In the genomic region with DNA sequence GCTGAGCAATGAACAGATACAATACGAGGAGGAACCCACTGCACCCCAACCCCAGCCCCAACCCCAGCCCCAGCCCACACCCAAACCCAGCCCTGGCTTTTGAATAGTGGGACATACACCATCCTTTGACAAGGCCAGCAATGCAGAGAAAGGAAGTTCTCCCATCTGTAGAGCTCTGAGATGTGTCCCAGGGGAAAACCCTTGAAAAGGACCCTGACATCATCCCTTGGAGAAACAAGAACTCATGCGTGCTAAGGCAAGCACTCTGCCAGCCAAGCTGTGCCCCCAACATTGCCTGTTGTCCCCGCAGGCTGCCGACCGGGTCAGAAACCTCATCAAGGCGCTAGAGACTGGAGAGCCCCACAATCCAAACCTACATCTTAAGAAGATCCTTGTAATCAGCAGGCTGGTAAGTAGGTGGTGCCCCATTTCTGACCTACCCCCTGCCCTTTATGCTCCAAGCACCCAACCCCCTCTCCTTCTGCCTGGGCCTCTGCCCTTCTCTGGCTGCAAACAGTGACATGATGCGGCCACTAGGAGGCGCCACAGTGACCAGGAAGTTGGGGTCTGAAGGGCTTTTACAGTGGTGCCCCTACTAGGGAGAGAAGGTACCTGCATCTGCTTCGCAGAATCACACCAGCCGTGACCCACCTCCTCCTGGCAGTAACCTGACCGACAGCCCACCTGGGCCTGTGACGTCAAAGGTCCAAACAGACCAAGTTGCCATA, we compare ENCODE assay signal across 9 mouse cellular contexts. TPM values are rescaled to one million over a fixed set of nuclear protein-coding genes. Genes with fewer than 3 reads are reported as not detected.
DNase-seq lines count a peak whose midpoint lies in the region; TF ChIP-seq lines count a peak whose summit lies in the region.
"Had no signal": no experiment of that assay in that cellular context is flagged by ENCODE, and none has a peak within 500 bp of the region (broad histone marks: within the 10 kb centered on the region; RNA-seq: fewer than 3 reads in every experiment).

No protein-coding gene starts in this region.

- H3K4me1 ChIP-seq in cortical plate, adult 2 months (ENCODE audit: control insufficient read depth, insufficient read depth, low read length), result no peaks in the 10 kb centered on the region

- TF ChIP-seq CTCF in cortical plate, adult 2 months (IDR thresholded peaks at IDR 0.05; ENCODE audit: extremely low read depth, insufficient read depth, low read length), result 0 out of 2 replicates have a peak, but pooled peaks have one; percentile 26

- no peaks in the 10 kb centered on the region for H3K27me3 ChIP-seq in splenic B cell, adult 2 months (ENCODE audit: control insufficient read depth, insufficient read depth, low read length, poor library complexity, severe bottlenecking)
- H3K27me3 ChIP-seq: lung, embryonic 15.5 days had no signal

- no peak for TF ChIP-seq POLR2A in cortical plate, adult 2 months (IDR thresholded peaks at IDR 0.05; ENCODE audit: extremely low read depth, insufficient read depth, low read length)

- peak; percentile 52 to 60 for DNase-seq in kidney, postnatal 4 days
- no peak for DNase-seq in kidney, adult 9 months
- peak; percentile 77 for DNase-seq in ES-CJ7 (ENCODE audit: low read depth, low spot score)
- peak; percentile 71 for DNase-seq in splenic B cell, adult 2 months (ENCODE audit: low read depth, low spot score)
- DNase-seq in ovary, postnatal 10 days (ENCODE audit: low spot score), result no peak
- DNase-seq in urinary bladder, adult 2 months (ENCODE audit: low spot score), result no peak
- DNase-seq in layer of hippocampus, adult 8-10 months (ENCODE audit: low spot score in 2 of 2), result no peak

- no peaks in the 10 kb centered on the region for H3K36me3 ChIP-seq in splenic B cell, adult 2 months (ENCODE audit: control insufficient read depth, insufficient read depth, low read length, poor library complexity, severe bottlenecking)
- H3K36me3 ChIP-seq: lung, embryonic 15.5 days had no signal

- H3K4me3 ChIP-seq in cortical plate, adult 2 months (ENCODE audit: insufficient read depth, low read length), result no peak overlapping the region
- H3K4me3 ChIP-seq: lung, embryonic 15.5 days had no signal

- H3K27ac ChIP-seq in cortical plate, adult 2 months (ENCODE audit: insufficient read depth, low read length), result no peak overlapping the region
- H3K27ac ChIP-seq: lung, embryonic 15.5 days had no signal

RNA-seq across cellular contexts. Expression of a gene that starts 7.9 kb away (rescaled TPM):
- polyA plus RNA-seq in cortical plate, adult 2 months (2012; rRNA removed), result 0.26 and 0.63 TPM in 2 replicates
- 1.2 and 1.4 TPM in 2 replicates for polyA plus RNA-seq in urinary bladder, adult 2 months (2012; rRNA removed)
- 1 to 10 TPM; 1.2 to 2.8 (median 1.4) TPM for total RNA-seq in layer of hippocampus, adult 8-10 months (2022)

RNA-seq across cellular contexts. Expression of a gene that starts 8.0 kb away (rescaled TPM):
- polyA plus RNA-seq in cortical plate, adult 2 months (2012; rRNA removed), result 20.0 and 20.6 TPM in 2 replicates
- polyA plus RNA-seq in urinary bladder, adult 2 months (2012; rRNA removed), result 27.6 and 30.6 TPM in 2 replicates
- 10 to 100 TPM; 30.5 to 35.7 (median 34.1) TPM for total RNA-seq in layer of hippocampus, adult 8-10 months (2022)

RNA-seq across cellular contexts. Expression of a gene that starts 39.1 kb away (rescaled TPM):
- 14.8 and 21.3 TPM in 2 replicates for polyA plus RNA-seq in cortical plate, adult 2 months (2012; rRNA removed)
- 15.6 and 26.4 TPM in 2 replicates for polyA plus RNA-seq in urinary bladder, adult 2 months (2012; rRNA removed)
- 10 to 100 TPM; 12.1 to 24.1 (median 14.6) TPM for total RNA-seq in layer of hippocampus, adult 8-10 months (2022)

RNA-seq across cellular contexts. Expression of a gene that starts 50.7 kb away (rescaled TPM):
- polyA plus RNA-seq in cortical plate, adult 2 months (2012; rRNA removed), result 68.8 and 76.2 TPM in 2 replicates
- 42.2 and 42.5 TPM in 2 replicates for polyA plus RNA-seq in urinary bladder, adult 2 months (2012; rRNA removed)
- total RNA-seq in layer of hippocampus, adult 8-10 months (2022), result 10 to 100 TPM; 64.3 to 81.2 (median 74.6) TPM

Comparison
In these comparisons a context has a peak if more than half of its experiments do, and no peak if none do; other contexts are left out.
1. DNase-seq: peak in kidney, postnatal 4 days (2 of 2), ES-CJ7 (single experiment) and splenic B cell, adult 2 months (single experiment); none in kidney, adult 9 months (single experiment), ovary, postnatal 10 days (single experiment), urinary bladder, adult 2 months (single experiment) and layer of hippocampus, adult 8-10 months (0 of 2).